Mouse (Mus musculus) myocyte (in vitro differentiated cells): Measurements from ENCODE around the gene Clp1. TPM values are rescaled to one million over a fixed set of nuclear protein-coding genes. Genes with fewer than 3 reads are reported as not detected.

Source experiments
- H3K27me3 ChIP-seq: one replicate; pipeline ENCODE4 v1.6.1; 2011; ENCODE audit not compliant: control insufficient read depth, insufficient read depth, insufficient read length
- H3K36me3 ChIP-seq: one replicate; pipeline ENCODE4 v1.6.1; 2011; ENCODE audit not compliant: control insufficient read depth, insufficient read depth
- H3K4me2 ChIP-seq: one replicate; pipeline ENCODE4 v1.6.1; 2011; ENCODE audit warnings: low read depth, control low read depth
- H3K4me3 ChIP-seq: one replicate; pipeline ENCODE4 v1.5.1; 2011; ENCODE audit warnings: mild to moderate bottlenecking, control low read depth, moderate library complexity
- H3K79me2 ChIP-seq: one replicate; pipeline ENCODE4 v1.6.1; 2011; ENCODE audit not compliant: control insufficient read depth, insufficient read depth
- H3ac ChIP-seq: one replicate; pipeline ENCODE4 v1.6.1; 2011; ENCODE audit not compliant: control insufficient read depth, insufficient read length
- CEBPB ChIP-seq: IDR thresholded peaks from 2 replicates; pipeline ENCODE4 v1.6.1; 2011; ENCODE audit warnings: mild to moderate bottlenecking, moderate library complexity; ENCODE audit not compliant: poor library complexity, insufficient read depth, severe bottlenecking
- E2F4 ChIP-seq: IDR thresholded peaks from one replicate; pipeline ENCODE4 v1.6.1; 2011; ENCODE audit warnings: mild to moderate bottlenecking, control low read depth, moderate library complexity; ENCODE audit not compliant: insufficient read depth
- MAX ChIP-seq: IDR thresholded peaks from one replicate; pipeline ENCODE4 v1.6.1; 2011; ENCODE audit warnings: low read depth, mild to moderate bottlenecking, control low read depth
- MYOD1 ChIP-seq, 3 experiments: IDR thresholded peaks; one replicate each; pipeline ENCODE4 v1.6.1; 2011; ENCODE audit warnings: control low read depth in 2 of 3, low read depth in 2 of 3, mild to moderate bottlenecking in 2 of 3, moderate library complexity in 1 of 3; ENCODE audit not compliant: insufficient read length in 2 of 3, control insufficient read depth in 1 of 3
- MYOG ChIP-seq, 3 experiments: IDR thresholded peaks; one replicate each; pipeline ENCODE4 v1.6.1; 2011; ENCODE audit warnings: control low read depth in 2 of 3, low read depth in 2 of 3, mild to moderate bottlenecking in 2 of 3; ENCODE audit not compliant: insufficient read length in 2 of 3, control insufficient read depth in 1 of 3, insufficient read depth in 1 of 3
- POLR2A ChIP-seq: IDR thresholded peaks from one replicate; pipeline ENCODE4 v1.6.1; 2011; ENCODE audit warnings: low read depth, mild to moderate bottlenecking, control low read depth, moderate library complexity; ENCODE audit not compliant: insufficient read length
- POLR2AphosphoS2 ChIP-seq: IDR thresholded peaks from one replicate; pipeline ENCODE4 v1.6.1; 2011; ENCODE audit warnings: low read depth, control low read depth; ENCODE audit not compliant: insufficient read length
- REST ChIP-seq: IDR thresholded peaks from one replicate; pipeline ENCODE4 v1.6.1; 2011; ENCODE audit warnings: mild to moderate bottlenecking, control low read depth, moderate library complexity; ENCODE audit not compliant: insufficient read depth, insufficient read length
- SRF ChIP-seq: IDR thresholded peaks from one replicate; pipeline ENCODE4 v1.6.1; 2011; ENCODE audit warnings: low read depth; ENCODE audit not compliant: control insufficient read depth, insufficient read length
- TCF12 ChIP-seq: IDR thresholded peaks from one replicate; pipeline ENCODE4 v1.6.1; 2011; ENCODE audit warnings: mild to moderate bottlenecking, control low read depth; ENCODE audit not compliant: poor library complexity, insufficient read depth, severe bottlenecking
- TCF3 ChIP-seq: IDR thresholded peaks from one replicate; pipeline ENCODE4 v1.6.1; 2011; ENCODE audit warnings: low read depth, control low read depth; ENCODE audit not compliant: insufficient read length
- USF1 ChIP-seq: IDR thresholded peaks from one replicate; pipeline ENCODE4 v1.6.1; 2011; ENCODE audit warnings: low read depth, mild to moderate bottlenecking, control low read depth, moderate library complexity
- polyA plus RNA-seq: library from polyadenylated mRNA; unstranded; fragments of >200 nt; fragmentation: generic; extraction: Trizol; gene quantifications from one replicate; pipeline ENCODE4 v1.2.1, GENCODE M21; 2012; ENCODE audit warnings: missing spikeins

Clp1 gene
- polyA plus RNA-seq, 1 experiment: 7.1 TPM

DNA sequence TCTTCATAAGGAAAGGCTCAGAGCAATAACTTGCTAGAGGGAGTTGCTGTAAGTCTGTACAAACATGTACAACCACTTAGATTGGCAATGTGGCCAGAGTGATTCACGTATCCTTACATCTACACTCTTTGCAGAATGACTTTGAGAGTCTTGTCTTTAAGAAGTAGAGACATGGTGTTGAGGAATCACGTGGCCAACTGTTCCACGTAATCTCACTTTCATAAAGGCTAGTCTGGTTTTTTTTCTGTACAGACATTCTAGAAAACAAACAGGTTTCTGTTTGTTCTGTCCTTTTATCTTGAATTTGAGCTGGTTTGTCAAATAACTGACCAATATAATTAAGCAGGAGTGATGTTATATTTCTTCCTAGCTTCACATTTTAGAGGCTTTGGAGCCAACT lies 34.2 kb upstream of the Clp1 start:
- Histone ChIP-seq H3K4me2 (no peak overlapping the region), H3K4me3 (no peak overlapping the region), H3K36me3 (no peaks in the 10 kb centered on the region), H3ac (no peak overlapping the region), H3K79me2 (no peaks in the 10 kb centered on the region), H3K27me3 (no peaks in the 10 kb centered on the region)
- TF ChIP-seq USF1 (peak; percentile 46), CEBPB (no peak)

DNA sequence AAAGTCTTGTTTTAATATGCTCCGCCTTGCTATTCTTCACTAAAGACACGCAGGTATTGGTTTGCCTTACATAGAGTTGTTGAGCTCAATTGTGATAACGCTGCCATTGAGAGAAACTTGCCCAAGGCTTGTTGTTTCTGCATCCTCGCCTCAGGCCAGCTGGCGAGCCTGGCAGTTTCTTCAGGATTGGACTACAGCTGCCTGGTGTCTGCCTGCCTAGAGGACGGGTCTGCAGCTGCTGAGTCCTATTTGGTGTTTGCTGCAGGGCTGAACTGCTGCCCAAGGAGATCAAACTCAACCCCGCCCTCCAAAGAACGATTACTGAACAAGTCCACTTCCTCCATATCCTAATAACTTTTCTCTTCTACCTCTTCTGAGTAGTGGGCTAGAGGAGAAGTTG lies 33.6 kb upstream of the Clp1 start:
- no peaks in the 10 kb centered on the region for H3K36me3 ChIP-seq
- H3K4me2 ChIP-seq: no peak overlapping the region
- H3K79me2 ChIP-seq: no peaks in the 10 kb centered on the region
- no peaks in the 10 kb centered on the region for H3K27me3 ChIP-seq
- H3ac ChIP-seq: no peak overlapping the region
- TF ChIP-seq CEBPB (no peak), MYOG (IDR thresholded peaks at IDR 0.05; ENCODE audit: control insufficient read depth in 1 of 3, insufficient read depth in 1 of 3, insufficient read length in 2 of 3, low read depth in 2 of 3) (peak; percentile 2 to 83 (median 69)), MYOD1 (IDR thresholded peaks at IDR 0.05; ENCODE audit: control insufficient read depth in 1 of 3, insufficient read length in 2 of 3, low read depth in 2 of 3) (peak in 2 of 3 experiments; percentile 60 to 69), SRF (no peak), POLR2A (no peak), E2F4 (no peak), POLR2AphosphoS2 (no peak)
- no peak overlapping the region for H3K4me3 ChIP-seq

DNA sequence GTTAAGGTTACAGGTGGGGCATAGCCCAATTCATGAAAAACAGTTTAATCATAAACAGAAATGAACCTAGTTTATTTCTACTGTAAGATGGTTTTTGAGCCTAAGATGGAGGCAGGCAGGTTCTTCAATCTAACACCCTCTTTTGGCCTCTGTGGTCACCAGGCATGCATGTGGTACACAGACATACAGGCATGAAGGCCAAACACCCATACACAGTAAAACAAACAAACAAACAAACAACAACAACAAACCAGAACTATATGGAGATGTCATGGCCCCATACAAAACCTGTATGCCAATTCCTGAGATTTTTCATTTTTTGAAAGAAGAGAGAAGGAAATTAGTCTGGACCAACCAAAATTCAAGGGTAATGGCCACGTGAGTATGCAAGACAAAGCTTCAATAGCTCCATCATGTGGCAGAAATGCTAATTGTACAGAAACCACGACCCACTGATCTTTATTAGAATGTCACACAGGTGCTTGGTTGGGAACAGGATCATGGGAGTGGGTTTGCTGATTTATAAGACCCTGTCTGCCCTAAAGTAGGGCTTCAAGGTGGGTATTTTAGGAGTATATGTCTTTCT lies 31.5 kb upstream of the Clp1 start:
- no peak overlapping the region for H3K4me3 ChIP-seq
- H3ac ChIP-seq: no peak overlapping the region
- TF ChIP-seq REST (no peak), USF1 (peak; percentile 96)
- no peaks in the 10 kb centered on the region for H3K36me3 ChIP-seq
- no peak overlapping the region for H3K4me2 ChIP-seq
- H3K27me3 ChIP-seq: no peaks in the 10 kb centered on the region
- no peaks in the 10 kb centered on the region for H3K79me2 ChIP-seq

- TF ChIP-seq POLR2A (no peak), SRF (no peak), E2F4 (no peak), USF1 (no peak), MYOD1 (IDR thresholded peaks at IDR 0.05; ENCODE audit: control insufficient read depth in 1 of 3, insufficient read length in 2 of 3, low read depth in 2 of 3) (no peak)
- Histone ChIP-seq H3K4me2 (no peak overlapping the region), H3K79me2 (no peaks in the 10 kb centered on the region), H3K4me3 (no peak overlapping the region), H3ac (no peak overlapping the region), H3K27me3 (no peaks in the 10 kb centered on the region), H3K36me3 (no peaks in the 10 kb centered on the region)
Observed at GRCm38 (mm10) chr2:84757026-84757682, 30.0 kb upstream of the Clp1 start.

GRCm38 (mm10) chr2:84756245-84756644 lies 29.1 kb upstream of the Clp1 start:
- no peaks in the 10 kb centered on the region for H3K27me3 ChIP-seq
- no peak overlapping the region for H3ac ChIP-seq
- H3K4me2 ChIP-seq: no peak overlapping the region
- no peak overlapping the region for H3K4me3 ChIP-seq
- no peak for TF ChIP-seq POLR2A
- TF ChIP-seq REST: no peak
- no peak for TF ChIP-seq USF1
- TF ChIP-seq MAX: no peak
- no peak for TF ChIP-seq MYOD1 (IDR thresholded peaks at IDR 0.05; ENCODE audit: control insufficient read depth in 1 of 3, insufficient read length in 2 of 3, low read depth in 2 of 3)
- H3K36me3 ChIP-seq: no peaks in the 10 kb centered on the region
- H3K79me2 ChIP-seq: no peaks in the 10 kb centered on the region

- Histone ChIP-seq H3K27me3 (no peaks in the 10 kb centered on the region), H3K36me3 (no peaks in the 10 kb centered on the region), H3K4me3 (no peak overlapping the region), H3K79me2 (no peaks in the 10 kb centered on the region), H3K4me2 (peak overlapping the region; percentile 63), H3ac (no peak overlapping the region)
- TF ChIP-seq REST (no peak), POLR2AphosphoS2 (no peak), CEBPB (peak; percentile 42; the same call in 1 of the 2 replicates), TCF3 (peak; percentile 80), USF1 (no peak), TCF12 (peak; percentile 90), SRF (no peak), MYOD1 (IDR thresholded peaks at IDR 0.05; ENCODE audit: control insufficient read depth in 1 of 3, insufficient read length in 2 of 3, low read depth in 2 of 3) (peak; percentile 89 to 96 (median 91)), MYOG (IDR thresholded peaks at IDR 0.05; ENCODE audit: control insufficient read depth in 1 of 3, insufficient read depth in 1 of 3, insufficient read length in 2 of 3, low read depth in 2 of 3) (peak in 2 of 3 experiments; percentile 41 to 91)
Observed at GRCm38 (mm10) chr2:84750115-84750514, 23.0 kb upstream of the Clp1 start.
